Mouse (Mus musculus) kidney, adult 2 months (tissue): ENCODE results near the gene Dlg2.

Experiments
- CTCF ChIP-seq: fragments of 200-500 bp; conservative IDR thresholded peaks from 2 replicates; pipeline ENCODE4 v1.5.1; 2011; ENCODE audit warnings: low read depth, mild to moderate bottlenecking, control low read depth, low read length, moderate library complexity, mixed read lengths; ENCODE audit not compliant: insufficient read depth, insufficient read length
- POLR2A ChIP-seq: fragments of 200-500 bp; IDR thresholded peaks from one replicate; pipeline ENCODE4 v1.6.1; 2011; ENCODE audit warnings: low read depth, low read length, control low read depth

DNA sequence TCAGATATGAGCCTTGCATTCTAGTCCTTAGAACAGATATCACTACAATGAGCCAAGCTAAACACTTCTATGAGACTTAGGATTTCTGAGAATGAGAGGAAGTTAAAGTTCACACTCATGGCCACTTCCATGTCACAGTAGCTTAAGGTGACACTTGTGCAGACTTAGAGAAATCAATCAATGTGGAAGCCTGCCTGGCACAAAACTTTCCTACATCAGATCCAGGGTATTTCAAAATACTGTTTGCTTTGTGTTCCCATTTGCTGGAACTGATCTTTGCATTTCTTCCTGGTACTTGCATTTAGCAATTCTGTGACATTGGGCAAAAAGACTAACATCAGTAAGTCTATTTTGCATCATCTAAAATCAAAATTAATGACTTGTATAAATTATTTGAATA lies 1091.0 kb downstream of the Dlg2 start:
- TF ChIP-seq CTCF (no peak), POLR2A (no peak)
